Mouse (Mus musculus): Measurements from ENCODE around the gene Angptl7.

- TF ChIP-seq CTCF (IDR thresholded peaks at IDR 0.05; ENCODE audit: borderline replicate concordance, control insufficient read depth, extremely low read depth, insufficient read depth, low read length, poor library complexity) (no peak), POLR2A (IDR thresholded peaks at IDR 0.05; ENCODE audit: control insufficient read depth, extremely low read depth, insufficient read depth, low read length, poor library complexity) (no peak)
Measured at GRCm38 (mm10) chr4:148504497-148504959, 4.3 kb upstream of the Angptl7 start.
